Mouse (Mus musculus) spleen, postnatal 10 days (tissue): ENCODE measurements around the gene Tenm3.

Experiments
- DNase-seq, 2 experiments: peaks; one replicate each; pipeline ENCODE4 v3.0.0; 2021 to 2022; ENCODE audit warnings: low spot score in 2 of 2

Gene Tenm3

DNA sequence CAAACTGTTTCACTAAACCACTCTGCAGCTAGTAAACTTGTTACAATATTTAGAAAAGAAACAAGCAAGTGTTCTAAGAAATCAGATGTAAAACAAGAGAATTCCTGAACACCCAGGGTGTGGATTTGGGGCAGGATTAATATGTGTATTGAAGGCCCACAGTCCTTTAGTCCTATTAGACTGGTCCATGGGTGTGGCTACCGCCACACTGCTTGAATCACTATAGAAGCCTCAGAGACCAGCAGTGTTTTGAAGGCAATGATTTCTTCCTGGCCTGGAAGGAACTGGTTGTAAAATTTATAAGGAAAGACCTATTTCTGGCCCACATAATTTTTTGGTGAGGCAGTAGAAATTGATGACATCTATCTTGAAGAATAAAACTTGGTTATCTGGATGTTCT is 33.1 kb downstream of the Tenm3 start:
- DNase-seq = no peak

DNA sequence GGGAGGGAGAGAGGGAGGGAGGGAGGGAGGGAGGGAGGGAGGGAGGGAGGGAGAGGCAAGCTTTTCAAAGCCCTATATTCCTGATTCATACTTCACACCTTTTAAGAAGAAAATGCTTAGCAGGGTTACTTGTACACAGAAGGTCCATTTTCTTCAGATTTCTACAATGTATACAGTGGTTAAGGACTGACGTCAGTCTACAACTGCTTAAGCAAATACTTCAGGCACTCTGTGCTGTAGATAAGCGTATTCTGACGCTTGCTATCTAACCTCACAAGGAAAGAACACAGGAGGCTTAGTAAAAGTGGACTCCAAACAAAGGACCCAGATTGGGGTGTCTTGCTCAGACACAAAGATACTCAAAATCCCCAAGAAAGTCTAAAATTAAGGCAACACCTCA is 34.6 kb downstream of the Tenm3 start:
- no peak for DNase-seq

DNA sequence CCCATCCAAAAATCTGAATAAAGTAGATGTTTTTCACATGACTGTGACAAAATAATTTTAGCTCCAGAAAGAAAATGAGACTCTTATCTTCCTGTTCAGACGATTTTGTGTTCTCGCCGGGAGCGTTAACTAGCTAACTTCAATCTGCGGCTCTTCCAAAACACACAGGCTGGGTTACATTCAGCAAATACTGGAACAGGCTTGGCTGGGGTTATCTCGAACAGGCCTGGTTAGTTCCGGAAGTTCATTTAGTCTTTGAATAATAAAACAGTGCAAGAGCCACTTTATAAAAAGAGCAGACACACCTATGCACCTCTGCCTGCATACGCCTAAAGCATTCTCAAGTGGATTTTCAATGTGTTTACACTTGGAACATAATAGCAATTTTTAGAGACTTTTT is 40.7 kb downstream of the Tenm3 start:
- no peak for DNase-seq

DNA sequence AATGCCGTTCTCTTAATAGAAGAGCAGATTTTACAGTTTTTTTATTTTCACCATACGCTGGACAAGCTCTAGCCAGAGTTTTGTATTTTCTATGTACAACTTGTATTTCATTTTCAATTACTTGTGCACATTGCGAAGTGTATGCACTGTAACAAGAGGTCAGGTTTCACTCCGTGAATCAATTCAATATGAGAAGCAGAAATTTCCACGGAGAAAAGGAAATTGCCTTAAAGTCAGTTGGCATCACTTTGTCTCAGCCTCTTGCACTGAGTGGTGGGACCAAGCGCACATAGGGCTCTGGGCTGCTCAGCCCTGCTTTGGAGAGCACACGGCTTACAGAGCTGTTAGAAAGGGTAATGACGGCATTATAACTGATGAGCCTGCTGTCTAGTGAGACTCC is 41.5 kb downstream of the Tenm3 start:
- no peak for DNase-seq

DNA sequence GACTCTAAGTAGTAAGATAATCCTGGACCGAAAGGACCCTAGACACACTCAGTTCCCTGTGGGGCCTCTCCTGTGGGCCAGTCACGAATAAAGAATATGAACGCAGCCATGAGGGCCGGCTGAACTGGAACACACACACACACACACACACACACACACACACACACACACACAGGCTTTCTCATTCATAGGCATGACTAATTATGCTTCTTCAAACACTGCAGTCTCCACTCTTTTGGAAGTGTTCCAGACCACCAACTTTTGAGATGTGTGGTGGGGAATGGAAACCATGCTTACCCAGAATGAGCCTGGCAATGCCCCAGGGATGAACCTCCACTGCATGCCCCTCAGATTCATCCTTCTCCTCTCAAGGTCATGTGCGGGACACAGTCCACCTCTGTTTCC is 45.8 kb downstream of the Tenm3 start:
- DNase-seq = no peak

DNA sequence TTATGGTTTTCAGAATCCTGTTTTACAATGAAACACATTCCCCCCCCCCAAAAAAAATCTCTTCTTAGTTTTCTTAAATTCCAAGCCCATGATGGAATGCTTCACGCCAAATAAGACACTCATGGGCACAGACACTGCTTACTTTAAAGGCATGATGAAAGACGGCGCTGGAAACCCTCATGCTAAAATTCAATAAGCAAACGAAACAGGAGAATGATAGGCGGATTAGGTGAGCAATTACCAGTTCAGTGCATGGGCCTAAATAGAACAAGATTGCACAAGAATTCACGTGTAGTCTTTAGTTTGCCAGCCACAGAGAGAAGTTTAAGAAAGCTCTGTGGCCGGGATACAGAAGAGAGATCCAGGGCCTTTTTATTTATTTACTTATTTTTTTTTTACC is 49.5 kb downstream of the Tenm3 start:
- no peak for DNase-seq

DNA sequence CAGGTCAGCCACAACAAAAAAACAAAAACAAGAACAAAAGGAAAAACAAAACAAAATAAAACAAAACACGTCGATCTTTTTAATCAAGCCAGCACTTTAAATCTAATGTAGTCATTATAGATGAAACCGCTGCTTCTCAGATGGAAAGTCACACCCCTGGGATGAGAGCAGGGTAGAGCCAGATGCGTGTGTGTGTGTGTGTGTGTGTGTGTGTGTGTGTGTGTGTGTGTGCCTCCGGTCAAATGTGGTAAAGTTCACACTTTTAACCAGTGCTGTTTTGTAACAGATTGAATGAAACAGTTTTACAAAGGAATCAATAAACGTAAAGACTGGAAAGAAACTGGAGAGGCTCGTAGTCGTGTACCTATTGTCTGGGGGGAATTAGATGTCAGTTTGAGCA is 50.0 kb downstream of the Tenm3 start:
- no peak for DNase-seq

DNA sequence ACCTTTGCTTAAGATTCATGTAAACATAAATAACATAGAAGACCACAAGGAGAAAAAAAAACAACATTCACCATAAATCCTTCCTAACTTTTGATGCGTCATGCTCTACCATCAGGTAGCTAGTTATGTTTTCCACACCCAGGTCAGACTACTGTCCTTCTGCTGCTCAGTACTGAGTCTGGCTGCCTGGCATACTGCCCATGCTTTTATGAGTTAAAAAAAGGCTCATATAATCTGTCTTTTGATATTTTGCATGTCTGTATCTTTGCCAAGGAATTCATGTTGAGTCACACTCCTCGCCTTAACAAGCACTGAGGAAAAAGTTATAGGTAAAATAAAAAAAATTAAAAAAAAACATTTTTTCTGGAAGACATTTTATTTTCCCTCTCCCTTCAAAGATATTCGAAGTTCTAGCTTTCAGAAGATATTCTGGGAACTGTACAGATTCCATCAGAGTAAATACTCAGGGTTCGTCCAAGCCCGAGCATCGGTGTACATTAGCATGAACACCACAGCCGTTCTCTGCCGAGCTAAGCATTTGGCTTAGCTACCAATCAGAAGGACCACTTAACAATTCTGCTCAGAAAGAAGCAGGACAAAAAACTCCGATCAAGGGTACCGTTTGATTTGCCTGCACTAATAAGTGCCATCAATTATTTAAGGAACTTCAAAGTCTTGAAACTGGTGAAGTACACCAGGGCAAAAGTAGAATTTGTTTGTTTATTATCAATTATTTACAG is 51.0 kb downstream of the Tenm3 start:
- DNase-seq = no peak

DNA sequence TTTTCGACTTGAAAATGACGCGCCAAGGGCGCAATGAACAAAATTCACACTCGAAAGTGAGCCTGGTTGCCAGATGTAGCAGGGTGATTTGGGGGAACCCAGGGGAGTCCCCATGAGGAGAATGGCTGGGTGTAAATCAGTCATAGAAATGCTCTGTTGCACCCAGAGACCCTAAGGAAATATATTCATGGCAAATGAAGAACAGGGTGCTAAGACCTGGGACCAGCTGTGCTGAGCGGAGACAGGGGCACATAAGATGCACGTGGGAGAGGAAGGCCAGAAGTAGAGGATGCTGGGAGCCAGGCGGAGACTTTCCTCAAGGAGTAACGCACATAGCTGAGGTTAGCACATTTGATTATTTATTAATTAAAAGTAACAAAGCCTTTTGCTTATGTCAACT is 60.4 kb downstream of the Tenm3 start:
- DNase-seq = no peak

DNA sequence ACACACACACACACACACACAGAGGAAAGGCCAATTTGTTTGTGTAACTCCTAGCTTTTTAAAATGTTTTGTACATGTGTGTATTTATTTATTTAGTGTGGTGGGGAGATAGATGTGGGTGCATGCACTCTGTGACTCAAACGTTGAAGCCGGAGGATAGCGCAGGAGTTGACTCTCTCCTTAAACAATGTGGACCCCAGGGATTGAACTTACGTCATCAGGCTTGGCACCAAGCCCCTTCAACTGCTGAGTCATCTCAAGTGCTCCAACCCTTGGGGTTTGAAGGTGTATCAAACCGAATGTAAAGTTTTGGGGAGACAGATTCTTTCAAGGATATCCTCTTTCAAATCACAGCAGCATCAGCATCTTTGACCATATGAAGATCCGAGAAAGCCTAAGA is 63.1 kb downstream of the Tenm3 start:
- no peak for DNase-seq

DNA sequence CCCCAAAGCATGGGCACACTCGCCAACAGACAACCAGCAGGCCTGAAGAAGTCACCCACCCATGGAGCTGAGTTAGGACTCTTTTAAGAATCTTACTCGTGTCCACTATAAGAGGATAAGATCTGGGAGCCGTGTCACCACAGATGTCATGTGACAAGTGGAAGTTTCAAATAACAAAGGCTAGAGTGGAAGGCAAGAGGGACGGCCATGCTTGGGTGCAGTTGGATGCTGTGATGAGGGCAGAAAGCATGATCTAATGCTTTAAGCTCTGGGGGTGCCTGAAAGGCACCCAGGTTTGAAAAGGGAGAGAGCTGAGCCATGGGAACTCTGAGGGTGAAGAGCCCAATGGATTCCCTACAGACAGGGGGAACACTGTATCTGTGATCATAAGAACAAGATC is 64.6 kb downstream of the Tenm3 start:
- DNase-seq = no peak

DNA sequence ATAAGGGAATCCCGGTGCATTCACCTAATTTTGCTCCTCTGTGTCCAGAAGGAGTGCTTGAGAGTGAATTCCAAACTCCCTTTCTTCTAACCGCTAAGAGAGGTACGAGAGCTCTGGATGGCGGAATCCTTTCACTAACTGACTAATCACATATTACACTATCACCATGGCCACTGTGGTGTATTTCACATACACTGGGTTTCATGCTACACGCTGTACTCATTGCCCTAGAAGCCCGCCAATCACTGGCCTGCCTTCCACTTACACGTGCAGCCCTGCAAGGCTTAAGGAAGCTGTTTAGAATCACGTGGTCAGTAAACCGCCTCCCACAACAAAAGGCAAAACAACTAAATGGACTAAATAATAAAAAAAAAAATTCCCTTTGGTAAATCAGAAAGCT is 67.7 kb downstream of the Tenm3 start:
- DNase-seq = no peak

DNA sequence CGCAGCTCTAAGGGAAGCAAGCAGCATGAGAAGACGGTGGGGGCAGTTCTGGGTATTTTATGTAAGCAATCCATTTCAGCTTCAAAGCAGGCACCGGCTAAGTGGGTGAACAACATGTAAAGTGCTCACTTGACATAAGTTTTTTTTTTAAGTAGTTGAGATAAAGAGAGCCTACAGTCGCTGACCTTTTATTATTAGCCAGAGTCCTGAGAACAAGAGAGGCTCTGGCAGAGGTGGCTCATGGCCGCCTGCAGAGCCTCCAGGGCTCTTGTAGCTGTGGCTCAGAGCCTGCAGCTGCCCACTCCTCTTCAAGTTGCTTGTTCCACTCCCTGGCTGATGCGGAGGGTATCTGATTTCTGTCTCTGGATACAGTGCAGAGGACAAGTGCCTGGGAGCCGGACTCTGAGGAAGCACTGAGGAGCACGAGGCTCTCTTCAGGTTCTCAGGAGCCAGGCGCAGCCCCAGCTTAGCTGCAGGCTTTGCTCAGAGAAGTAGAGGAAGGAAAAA is 68.2 kb downstream of the Tenm3 start:
- DNase-seq = no peak

DNA sequence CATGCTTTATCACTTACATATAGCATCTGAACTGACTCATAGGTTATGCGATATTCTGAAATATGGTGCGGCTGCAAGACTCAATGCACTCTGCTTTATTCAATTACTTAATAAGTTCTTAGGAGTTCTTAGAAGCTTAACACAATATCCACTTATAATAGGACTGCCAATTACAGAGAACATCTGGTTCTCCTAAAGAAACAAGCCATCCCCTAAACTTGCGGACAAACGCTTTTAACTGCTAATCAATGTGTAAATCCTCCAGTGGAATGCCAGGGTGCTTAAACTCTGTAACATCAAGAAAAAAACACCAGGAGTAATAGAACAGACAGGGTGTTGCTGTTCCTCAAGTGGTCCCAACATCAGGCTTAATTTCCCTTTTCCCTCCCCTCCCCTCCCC is 68.9 kb downstream of the Tenm3 start:
- no peak for DNase-seq

DNA sequence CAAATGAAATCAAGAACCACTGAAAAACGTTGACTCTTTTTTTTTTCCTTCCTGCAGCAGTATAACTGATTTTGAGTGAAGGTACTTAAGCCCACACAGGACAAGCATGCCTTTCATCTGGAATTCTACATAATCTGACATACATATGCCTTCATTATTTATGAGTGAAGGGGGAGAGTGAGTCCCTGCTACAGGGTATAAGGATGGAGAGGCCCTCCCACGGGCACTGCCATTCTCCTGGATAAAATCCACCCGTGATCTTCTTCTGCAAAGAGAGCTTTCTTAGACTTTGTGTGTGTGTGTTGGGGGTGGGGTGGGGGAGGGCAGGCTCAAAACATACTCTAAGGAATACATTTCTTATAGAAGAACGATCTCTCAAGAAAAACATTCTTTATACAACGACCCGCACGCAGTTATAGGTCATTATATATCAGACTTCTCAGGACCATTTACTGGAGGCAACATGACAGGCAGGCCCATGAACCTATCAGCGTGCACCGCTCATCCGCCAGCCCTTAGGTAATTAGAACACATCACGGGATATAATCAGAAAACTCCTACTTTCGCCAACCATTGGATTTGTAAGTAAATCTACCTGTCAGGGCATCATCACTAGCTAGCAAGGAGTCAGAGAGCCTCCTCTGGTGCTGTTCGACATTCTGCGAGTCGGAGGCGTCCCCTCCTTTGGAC is 77.1 kb downstream of the Tenm3 start:
- no peak for DNase-seq

DNA sequence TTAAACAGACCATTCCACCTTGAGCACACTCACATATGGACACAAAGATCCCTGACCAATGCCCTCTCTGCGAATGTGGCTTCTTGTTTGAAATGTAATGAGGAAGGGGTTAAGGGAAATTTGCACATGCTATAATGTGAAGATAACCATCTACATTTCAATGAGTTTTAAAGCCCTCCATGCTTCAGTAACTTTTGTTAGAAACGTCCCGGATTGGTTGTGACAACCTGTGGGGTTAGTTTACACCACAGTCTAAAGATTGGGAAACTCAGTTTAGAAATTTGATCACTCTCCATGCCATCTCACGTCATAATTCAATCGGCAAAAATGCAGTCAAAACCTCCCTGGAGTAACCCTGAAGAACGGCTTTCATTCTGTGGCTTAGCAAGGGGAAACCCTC is 78.5 kb downstream of the Tenm3 start:
- no peak for DNase-seq

DNA sequence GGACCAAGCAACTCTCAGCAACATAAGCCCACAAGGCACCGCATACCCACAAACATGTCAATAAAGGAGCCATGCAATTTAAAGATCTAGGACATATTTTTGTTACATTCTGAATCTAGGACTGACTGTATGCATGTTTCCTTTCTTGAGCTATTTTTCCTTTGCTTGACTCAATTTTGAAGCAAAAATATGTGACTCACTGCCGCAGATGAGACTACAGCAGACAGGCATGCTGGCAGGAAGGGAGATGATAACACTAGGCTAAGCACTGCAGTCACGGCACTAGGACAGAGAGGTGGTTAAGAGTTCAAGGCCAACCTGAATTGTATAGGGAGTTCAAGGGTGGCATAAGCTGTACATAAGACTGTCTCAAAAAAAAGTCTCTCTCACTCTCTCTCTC is 79.7 kb downstream of the Tenm3 start:
- no peak for DNase-seq

DNA sequence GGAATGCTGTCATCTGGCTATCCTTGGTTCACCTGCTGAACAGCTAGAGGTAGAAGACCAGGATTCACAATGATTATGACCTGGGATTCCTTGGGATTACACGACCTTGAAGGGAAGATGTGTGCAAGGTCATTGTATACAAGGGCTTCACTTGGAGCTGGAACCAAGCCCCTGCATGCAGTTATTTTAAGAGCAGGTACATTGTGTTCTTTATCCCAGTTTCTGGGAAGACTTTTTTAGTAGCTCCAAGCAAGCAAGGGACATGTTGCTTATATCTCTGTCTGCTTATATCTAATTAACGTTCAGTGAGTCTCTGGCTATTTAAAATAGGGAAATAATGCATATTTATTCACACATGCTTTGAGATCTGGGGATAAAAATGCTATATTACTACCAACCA is 86.9 kb downstream of the Tenm3 start:
- DNase-seq = no peak

DNA sequence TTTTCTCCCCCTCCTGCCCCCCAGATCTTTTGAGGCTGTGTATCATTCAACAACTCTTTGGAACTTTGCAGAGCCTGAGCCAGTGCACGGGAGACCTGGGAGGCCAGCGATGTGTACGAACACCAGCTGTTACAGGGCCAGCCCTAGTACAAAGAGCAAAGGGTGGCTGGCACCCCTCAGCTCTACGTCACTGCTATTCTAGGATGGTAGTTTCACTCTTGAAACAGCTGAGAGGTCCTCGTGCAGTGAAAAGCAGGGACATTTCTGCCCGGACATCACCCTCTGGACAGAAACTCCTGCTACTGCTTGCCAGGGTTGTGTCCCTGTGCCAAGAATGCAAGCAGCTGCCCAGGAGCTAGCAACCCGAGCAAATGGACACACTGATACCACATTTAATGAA is 88.3 kb downstream of the Tenm3 start:
- no peak for DNase-seq

DNA sequence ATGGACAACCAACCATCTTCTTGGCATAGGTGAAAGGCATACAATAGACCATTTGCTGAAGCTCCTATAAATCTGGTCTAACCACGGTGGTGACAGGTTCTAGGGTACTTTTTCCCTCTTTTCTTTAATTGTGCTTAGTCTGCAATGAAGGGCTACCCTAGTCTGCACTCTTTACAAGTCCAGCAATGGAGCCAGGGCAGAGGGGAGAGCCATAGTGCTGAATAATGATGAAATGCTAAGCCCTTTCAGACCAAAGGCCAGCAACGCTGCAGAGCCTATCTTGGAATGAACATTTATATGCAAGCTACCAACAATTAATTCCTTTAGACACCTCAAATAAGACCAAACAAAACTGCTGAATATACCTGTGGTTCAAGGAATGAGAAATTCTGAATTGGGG is 88.8 kb downstream of the Tenm3 start:
- DNase-seq = no peak

DNA sequence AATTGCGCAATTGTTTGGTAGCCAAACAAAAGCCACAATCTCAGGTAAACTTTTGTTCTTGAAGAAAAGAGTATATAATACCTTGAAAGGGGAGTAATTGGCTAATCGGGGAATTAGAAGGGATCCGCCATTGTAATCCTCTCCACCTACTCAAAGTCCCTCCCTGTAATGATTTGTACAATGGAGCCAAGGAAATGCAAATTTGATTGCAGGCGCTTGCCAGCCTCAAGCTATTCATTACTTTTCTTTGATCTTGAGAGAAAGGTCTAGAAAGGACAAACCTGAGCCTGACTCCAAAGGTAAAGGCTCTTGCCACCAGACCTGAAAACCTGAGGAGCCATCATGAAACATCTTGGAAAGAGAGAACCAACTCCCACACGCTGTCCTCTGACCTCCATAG is 91.8 kb downstream of the Tenm3 start:
- DNase-seq = no peak

DNA sequence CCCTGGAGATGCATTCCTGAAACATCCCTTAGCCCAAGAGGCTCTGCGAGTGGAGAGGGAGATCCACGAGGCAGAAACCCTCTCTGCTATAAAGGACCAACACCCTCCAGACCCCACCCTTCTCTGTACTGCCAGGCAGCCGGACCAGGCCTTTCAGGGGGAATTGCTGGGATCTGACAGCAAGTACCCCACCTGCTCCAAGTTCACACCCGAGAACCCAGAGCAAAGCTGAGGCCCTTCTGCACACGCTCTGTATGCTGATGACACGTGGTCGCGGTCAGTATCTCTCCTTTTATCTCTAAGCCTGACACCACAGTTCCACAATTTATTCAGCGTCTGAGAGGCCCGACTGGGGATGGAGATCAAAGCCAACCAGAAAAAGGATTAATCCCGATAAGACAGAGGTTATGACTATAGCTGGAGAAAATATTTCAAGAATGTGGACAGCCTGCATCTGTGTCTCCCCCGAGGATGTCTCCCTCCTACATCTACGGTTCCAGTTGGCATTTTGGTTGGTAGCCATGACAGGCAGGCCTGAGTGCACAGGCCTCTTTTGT is 95.2 kb downstream of the Tenm3 start:
- no peak for DNase-seq

DNA sequence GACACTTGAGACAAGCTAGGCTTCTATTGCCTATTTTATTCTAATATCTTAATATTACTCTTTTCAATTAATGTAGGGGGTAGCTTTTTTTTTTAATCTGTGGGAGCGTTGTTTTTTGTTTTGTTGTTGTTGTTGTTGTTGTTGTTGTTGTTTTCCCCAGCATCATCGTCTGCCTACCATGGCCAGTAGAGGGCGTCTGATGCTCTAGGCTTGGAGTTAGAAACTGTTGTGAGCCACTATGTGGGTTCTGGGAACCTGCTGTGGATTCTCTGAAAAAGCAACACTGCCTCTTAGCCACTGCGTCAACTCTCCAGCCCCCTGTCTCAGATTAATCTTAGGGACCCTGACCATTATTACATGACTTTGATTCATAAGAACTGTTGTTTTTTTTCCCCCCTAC is 99.8 kb downstream of the Tenm3 start:
- DNase-seq = no peak
